Mouse (Mus musculus) urinary bladder, postnatal 10 days (tissue): ENCODE measurements at regions not wholly inside any gene's neighbourhood (a gene's known extent, or its start where the extent isn't known, plus 50 kb on each side); places are given as distances from the start of the nearest gene placed in this dataset.

ENCODE experiments used
- DNase-seq: peaks from one replicate; pipeline ENCODE4 v3.0.0; 2022; ENCODE audit warnings: low spot score

DNA sequence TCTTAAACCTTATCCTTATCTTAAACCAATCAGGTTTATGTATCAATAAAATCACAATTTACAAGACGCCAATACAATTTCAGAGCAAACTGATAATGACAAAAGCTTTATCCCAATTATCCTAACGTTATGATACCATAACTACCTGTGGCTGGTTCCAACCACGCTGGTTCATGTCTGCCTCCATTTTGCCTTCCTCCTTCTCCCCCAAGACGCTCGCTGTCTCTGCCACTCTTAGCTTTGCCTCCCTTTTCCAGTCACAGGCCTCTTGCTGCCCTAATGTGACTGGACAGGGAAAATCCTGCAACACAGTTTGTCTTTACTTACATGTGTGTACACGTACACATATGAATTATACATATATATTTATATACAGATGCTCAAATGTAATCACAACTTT lies 101.3 kb upstream of the Cpm start:
- DNase-seq, result no peak

DNA sequence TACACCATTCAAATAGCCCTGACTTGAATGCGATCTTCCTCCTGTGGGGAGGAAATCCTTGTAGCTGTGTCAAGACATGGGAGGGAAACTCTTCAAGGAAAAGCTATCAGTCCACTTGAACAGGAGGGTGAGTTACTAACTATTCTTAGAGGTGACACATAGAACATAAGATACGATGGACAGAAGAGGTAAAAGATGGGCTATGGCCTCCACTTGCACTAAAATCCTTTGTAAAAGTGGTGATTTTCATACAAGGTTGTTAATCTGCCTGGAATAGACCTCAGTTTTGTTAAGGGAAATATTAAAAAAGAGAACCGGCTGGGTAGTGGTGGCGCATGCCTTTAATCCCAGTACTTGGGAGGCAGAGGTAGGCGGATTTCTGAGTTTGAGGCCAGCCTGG lies 102.1 kb upstream of the Cpm start:
- no peak for DNase-seq

DNA sequence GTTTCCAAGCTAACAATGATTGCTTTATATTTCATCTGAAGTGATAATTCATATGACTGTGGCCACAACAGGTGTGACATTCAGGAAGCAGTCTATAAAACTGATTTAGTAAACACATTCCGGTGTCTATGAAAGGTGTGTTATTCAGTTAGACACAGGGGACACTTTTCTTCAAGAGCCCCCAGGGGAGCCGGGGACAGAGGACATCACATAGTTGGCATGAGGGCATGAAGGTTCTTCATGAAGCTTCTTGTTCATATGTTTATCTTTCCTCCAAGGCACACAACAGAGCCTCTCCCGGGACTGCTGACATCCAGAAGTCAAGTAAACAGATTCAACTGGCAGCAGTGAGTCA lies 102.5 kb upstream of the Cpm start:
- DNase-seq, result no peak

DNA sequence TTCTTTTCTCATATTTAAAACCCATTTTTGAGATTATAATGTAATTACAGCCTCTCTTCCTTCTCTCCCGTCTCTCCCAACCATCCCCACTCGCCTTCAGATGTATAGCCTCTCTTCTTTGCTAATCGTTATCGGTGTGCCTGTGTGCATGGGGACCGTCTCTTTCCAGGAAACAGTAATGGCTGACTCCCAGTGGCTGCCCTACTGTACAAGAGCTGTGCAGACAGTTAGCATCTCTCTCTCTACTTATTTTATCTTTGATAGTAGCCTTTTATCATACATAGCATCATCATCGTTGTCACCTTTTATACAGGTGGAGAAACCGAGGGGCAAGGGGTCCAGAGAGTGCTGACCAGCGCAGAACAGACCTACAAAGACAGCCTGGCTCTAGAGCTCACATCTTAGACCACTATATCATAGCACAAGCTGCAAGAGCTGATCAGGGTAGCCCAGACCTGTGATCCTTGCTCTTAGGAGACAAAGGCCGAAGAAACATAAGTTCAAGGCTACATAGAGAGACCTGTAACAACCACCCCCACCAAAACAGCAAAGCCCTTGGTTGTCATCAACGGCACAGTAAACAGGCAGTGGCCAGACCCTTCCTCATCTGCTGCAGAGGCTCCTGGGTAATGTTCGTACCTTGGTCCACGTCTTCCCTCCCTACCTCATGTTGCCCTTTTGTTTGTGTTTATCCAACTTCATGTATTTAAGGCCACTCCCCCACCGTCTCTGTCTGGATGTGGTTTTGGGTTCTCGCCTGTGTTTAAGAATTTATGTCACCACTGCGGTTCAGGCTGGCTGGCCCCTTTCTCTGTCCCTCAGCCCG lies 103.1 kb upstream of the Cpm start:
- no peak for DNase-seq

DNA sequence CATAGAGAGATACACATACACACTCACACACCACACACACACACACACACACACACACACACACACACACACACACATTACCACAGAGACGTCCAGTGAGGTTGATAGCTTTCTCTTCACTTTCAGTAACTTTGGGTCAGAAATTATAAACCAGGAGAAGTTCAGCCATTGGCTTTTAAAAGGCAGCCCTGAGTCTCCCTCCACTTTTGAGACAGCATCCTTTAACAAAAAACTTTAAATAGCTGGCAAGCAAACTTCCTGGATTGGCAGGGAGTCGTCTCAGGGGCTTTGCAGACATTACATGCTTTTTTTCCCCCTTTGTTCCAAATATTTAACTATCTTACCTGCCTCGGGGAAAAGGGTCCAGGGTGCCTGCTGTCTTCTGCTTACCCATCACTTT lies 103.7 kb upstream of the Cpm start:
- no peak for DNase-seq

DNA sequence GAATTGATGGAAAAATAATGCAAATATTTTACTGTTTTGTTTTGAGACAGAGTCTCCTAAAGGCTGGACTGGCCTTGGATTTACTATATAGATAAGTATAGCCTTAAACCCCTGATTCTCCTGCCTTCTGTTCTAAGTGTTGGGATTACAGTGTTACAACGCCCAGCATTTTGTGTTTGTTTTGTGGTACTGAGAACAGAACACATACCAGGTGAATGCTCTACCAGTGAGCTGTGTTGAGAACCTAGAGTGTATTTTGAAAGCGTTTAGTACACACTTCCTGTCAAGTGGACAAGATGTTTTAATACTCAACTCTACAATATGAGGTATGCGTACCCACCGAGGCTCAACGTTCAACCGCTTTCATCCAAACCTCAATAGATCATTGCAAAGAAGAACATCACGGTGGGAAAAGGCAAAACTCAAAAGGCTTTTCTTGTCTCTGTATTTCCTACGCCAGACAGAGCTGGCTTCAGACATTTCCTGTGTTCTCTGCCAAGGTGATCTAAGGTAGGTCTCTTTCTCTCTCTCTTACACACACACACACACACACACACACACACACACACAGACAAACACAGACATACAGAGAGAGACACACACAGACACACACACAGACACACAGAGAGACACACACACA lies 104.3 kb upstream of the Cpm start:
- DNase-seq, result no peak

DNA sequence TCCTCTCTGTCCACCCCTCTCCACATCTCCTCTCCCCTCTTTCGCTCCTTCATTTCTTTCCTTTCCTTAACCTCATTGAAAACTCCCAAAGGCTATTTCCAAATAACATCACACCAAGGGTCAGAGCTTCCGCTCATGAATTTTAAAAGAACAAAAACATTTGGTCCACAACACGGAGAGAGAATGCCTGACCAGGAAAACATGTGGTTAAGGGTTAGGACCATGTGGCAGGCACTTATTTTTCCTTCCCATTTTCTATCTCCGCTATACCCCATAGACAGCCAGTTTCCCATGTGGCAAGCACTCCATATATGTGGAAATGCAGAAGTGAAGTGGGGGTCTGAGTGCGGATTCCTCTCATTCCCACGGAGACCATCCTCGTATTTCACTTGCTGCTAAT lies 105.2 kb upstream of the Cpm start:
- no peak for DNase-seq

DNA sequence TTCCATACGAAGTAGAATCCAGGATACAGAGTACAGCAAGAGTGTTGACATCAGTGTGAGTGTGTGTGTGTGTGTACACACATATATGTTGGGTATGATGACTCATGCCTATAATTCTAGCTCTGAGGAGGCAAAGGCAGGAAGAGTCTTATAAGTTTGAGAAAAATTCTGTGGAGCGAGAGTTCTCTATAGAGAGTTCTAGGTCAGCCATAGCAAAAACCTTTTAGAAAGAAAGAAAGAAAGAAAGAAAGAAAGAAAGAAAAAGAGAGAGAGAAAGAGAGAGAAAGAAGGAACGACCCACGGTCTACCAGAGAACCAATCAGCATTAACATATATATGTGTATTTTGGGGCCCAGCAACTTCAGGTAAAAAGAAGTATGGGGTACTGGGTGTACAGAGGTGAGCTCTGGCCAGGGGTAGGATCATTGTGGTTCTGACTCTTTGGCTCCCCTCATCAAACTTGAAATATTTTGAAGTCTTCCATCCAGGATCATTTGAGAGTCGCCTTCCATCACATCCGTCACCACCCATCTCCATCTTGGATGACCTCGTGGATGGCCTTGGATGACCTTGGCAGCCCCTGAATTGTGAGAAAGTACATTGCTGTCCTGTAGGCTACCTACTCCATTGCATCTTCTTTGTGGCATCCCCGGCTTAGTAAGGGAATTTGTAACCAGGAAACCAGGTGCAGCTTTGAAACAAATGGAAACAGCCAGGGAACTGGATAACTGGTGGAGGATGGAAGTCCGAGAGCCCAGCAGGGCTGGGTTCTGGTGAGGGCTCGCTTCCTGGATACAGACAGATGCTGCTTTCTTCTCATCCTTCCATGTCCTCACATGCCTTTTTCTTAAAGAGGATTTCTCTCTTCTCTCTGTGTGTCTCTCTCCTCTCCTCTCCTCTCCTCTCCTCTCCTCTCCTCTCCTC lies 106.1 kb upstream of the Cpm start:
- no peak for DNase-seq

DNA sequence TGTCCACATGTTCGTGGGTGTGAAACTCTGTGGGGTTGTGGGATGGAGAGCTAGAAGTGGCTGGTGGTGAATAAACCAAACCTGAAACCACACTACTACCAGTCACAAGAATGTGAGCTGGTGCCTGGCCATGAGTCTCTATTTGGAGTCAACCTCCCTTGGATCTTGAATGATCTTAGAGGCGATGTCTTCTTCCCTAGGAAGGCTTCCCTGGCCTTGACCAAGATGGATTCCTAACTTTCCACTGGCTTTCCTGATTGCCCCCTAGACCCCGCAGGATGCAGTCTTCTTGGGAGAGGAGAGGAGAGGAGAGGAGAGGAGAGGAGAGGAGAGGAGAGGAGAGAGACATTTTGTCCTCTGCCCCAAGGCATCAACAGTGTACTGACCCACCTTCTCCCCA lies 106.9 kb upstream of the Cpm start:
- DNase-seq, result no peak

DNA sequence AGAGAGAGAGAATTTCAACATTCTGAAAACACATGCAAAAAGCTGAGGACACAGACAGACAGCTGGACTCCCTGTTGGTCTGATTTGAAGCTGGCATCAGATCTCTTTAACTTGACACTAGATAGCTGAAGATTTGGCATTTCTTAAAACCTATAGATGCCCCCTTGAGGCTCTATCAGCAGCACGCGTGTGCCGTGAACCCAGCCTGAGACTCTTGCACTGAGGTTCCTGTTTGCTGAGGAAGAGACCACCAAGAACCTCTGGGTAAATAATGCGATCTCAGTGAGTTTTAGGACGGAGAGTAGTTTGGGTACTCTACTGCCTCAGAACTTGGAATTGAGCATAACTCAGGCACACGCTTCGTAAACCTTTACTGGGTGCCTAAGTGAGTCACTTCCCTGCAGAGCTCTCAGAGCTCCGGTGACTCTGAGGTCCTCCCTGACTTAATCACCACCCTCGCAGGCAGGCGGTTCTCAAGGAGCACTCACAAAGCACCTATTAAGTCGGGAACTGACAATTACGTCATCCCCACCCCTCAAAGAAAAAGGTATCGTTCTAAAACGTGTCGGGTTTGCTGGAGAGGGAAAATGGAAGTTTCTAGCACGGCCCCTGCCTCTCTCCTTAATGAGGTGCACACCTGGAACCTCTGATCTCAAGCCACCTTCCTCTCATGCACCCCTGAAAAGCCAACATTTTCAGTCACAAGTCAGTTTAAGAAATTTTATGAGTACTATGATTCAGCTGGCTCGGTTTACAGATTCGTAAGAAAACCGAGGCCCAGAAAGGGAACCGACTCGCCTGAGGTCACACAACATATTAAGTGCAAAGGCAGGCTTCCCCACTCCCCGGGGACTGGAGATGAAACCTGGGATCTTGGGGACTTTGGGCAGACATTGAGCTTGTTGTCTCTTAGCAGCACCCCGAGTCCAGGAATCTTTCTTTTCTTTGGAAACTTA lies 107.7 kb upstream of the Cpm start:
- DNase-seq, result no peak

DNA sequence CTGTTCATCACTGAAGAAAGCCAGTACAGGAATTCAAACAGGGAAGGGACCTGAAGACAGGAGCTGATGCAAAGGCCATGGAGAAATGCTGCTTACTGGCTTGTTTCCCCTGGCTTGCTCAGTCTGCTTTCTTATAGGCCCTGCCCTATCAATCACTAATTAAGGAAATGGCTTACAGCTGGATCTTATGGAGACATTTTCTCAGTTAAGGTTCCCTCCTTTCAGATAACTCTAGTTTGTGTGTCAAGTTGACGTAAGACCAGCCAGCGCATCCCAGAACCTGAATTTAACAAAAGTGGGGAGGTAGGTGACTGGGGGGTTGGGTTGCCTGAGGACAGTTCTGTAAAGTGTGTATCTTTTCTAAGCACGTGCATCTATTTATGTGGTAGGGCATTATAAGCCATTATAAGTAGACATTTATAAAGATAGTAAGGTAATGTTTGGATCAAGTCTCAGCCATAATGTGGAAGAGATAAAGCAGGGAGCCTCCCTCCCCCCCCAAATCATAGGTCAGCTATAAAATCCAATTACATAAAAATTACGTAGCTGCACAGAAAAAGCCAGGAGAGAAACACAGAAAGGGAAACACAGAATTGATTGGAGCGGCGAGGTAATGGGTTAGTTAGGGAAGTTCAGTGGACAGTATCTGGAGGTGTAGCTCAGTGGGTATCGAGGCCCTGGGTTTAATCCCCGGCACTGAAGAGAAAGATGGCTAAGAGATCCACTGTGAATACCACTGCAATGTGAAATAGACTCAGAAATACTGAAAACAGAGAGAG lies 108.6 kb upstream of the Cpm start:
- DNase-seq, result no peak

DNA sequence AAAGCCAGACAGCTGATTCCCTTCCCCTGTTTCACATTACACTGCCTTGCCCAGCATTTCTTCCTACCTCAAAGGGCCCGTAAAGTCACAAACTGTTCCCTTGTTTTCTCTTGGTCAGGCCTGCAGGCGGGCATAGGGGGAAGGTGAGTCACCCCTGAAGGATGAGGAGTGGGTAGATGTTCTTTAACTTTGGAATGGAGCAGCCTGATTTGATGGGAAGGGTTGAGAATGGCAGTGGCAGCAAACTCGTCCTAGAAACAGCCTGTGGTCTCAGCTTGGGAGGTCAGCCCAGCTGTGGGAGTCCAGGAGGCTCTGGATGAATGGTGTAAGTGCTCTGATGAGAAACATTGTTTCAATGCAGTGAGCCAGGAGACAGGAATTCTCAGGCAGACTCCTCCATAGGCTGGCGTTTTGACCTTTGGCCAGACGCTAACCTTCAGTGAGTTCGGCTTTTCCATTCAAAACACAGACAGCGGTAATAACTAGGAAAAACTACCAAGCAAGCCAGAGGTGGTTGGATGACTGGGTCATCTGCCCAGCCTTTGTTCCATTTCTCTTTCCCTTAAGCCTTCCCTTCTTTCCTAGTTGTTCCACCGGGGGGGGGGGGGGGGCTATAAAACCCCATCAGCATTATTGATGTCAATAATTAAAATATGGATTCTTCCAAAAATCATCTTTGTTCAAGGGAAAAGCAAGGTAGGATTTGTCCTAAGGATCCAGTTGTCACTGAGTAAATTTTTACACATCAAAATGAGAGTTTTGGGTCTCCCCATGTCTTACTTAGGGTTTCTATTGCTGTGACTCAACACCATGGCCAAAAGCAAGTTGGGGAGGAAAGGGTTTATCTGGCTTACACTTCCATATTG lies 109.4 kb upstream of the Cpm start:
- no peak for DNase-seq

DNA sequence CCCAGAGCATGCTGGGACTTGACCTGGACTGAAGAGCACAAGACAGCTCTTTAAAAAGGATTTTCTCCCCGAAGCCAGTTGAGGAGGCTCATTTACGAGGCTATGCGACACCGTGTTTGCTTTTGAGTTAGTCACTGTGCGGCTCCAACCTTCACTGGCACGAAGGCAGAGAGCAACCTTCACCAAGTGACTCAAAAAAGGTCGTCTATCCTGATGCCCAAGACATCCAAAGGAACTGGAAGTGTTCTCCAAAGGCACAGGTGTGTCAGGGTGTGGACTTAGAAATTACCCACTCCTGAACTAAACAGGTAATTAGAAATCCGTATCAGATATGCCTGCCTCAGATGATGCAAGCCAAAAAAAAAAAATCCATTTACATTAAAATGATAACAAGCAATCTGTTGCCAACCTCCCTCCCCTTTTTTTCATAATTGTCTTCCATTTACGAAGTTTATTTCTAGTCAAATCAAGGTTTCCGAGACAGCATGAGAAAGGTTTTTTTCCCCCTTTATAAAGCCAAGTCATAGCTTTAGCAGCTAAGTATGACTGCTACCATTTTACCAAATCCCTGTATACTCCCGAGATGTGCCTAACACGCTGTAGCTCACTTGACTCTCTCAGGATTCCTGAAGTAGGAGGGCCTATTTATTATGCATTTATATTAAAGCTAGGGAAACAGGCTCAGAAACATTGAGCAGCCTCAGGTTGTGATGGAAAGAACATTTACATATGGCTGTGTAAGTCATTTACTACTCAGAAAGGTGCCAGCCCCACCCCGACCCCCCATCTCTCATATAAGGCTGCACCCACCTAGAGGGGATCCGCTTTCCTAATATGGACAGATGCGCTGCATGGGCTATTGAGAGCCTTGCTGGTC lies 110.3 kb upstream of the Cpm start:
- DNase-seq, result no peak

DNA sequence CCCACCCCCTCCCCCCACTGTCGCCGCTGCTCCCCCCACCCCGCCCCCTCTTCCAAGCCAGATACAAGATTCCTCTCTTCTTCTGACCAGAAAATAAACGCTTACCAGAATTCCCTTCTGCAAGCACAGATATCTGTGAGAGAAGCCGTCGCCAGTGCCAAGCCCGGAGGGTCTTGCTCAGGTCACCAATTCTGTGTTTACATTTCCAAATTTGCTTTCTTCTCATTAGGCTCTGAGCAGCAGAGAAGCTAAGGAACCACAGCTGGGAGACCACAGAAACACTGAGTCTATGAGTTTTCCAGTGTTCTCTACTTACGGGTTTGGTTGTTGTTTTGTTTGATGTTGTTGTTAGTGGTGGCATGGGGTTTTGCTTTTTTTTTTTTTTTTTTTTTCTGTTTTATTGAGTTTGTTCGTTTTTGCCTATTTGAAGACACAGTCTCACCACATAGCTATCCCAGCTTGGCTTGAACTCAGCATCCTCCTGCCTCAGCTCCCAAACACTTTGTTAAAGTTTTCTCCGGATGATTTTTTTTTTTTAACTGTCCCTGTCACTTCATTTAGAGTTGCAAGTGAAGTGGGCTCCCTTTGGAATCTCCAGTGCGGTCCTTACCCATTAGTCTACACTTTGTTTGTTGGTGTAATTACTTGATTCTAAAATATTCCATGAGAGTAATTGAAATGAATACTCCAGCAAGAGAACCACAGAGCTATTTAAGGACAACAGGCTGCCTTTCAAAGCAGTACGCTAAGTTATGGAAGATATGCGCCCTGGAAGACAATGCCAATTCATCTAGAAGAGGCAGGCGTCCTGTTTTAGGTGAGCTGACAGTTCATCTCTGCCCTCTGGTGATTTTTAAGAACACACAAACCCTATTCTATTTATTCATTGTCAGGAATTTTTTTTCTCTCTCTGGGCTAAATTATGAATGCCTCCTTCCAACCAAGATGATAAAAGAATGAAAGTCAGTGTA lies 111.2 kb upstream of the Cpm start:
- no peak for DNase-seq

DNA sequence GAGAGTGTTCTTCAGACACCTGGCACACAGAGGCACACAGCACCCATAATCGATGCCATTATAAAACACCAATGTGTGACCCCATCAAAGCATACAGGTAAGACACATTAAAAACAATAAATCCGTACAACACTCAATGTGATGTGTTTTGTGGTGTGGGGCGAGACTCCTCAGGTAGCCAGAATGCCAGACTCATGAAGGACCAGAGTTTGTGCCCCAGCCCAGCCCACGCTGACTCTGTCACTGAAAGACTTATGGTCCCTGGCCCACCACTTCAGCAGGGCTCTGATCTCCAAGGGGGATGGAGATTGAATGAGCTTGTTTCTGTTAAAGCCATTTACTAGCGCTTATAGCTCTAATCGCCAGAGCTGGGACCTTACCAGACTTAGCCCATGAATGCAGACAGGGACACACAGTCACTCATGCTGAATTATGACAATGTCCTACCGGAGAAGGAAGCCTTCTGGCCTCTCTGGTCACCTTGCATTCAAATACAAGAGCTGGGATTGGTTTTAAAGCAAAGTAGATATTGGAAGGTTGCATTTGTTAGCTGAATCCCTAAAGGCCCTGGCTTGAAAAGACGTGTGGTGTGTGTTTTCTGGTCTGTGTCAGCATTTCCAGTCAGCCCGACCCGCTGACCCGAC lies 112.1 kb upstream of the Cpm start:
- no peak for DNase-seq

DNA sequence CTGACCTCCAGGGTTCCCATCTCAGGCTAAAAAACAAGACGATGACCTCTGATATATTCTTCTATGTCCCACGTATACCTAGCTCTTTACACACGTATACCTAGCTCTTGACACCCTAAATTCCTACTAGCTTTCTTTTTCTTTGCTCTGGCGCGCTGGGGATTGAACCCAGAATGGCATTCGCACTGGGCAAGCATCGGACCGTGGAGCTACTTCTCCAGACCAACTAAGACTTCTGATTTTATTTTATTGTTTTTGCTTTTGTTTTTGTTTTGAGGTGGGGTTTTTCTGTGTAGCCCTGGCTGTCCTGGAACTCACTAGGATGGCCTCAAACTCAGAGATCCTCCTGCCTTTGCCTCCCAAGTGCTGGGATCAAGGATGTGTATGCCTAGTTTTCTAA lies 112.8 kb upstream of the Cpm start:
- no peak for DNase-seq

DNA sequence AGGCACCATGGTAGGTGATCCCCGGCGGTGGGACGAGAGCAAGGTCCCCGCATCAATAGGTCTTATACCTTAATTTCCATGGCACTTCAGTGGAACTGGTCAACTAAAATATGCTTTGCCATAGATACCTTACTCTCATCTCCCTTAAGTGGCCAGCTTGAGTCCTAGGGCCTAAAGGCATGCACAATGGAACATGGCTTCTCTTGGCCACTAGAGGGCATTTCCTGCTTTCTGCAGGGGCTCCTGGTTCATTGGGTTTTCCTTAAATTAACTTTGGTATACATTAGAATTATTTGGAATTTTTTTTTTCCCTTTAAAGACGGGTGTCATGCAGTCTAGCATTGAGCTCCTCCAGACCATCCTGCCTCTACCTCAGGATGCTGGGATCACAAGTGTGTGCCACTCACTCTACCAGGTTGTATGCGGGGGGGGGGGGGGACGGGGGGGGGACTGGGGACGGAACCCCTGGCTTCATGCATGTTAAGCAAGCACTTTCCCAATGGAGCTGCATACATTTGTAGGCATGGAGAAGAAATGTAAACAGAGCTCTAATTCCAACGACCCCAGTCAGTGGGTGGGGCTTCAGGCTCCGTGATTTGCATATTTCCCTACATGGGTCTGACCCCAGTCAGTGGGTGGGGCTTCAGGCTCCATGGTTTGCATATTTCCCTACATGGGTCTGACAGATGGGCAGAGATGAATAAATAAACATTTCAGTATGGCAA lies 113.4 kb upstream of the Cpm start:
- no peak for DNase-seq
